Mouse (Mus musculus) heart, postnatal 0 days (tissue): Measurements from ENCODE around the gene Fgfr3.

Source experiments
- CTCF ChIP-seq: IDR thresholded peaks from 2 replicates; pipeline ENCODE4 v1.5.1; 2016; ENCODE audit warnings: antibody characterized with exemption, control low read depth, low read depth
- EP300 ChIP-seq: IDR thresholded peaks from 2 replicates; pipeline ENCODE4 v1.6.1; 2016; ENCODE audit warnings: antibody characterized with exemption, low read depth

DNA sequence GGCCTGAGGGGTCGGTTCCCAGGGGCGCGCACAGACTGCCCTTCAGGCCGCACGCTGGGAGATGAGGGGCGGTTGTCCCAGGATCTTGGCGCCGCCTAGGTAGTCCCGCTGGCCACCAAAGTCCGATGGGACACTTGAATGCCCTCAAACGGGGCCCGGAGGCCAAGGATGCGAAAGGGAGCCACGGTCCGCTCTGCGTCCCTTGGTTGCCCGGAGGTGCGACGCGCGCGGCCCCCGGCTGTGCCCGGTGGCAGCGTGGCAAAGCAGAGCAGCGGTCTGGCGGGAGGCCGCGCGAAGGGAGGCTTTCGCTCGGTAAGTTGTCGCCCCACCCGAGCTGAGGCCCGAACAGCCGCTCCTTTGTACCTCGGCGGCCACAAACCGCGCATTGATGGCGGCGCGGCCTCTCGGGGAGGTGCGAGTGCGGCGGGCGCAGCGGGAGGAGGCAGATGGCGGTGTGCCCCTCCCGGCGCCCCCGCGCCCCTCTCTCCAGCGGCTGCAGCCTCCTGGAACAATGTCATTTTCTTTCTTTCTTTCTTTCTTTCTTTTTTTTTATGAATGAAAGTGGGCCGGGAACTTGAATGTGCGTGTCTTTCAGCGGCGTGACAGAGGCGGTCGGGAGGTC, 1.7 kb downstream of the Fgfr3 start:
- no peak for TF ChIP-seq CTCF
- no peak for TF ChIP-seq EP300
